Mouse (Mus musculus) left cerebral cortex, postnatal 36 days (tissue): ENCODE results near the gene Hsdl1. TPM values are rescaled to one million over a fixed set of nuclear protein-coding genes. Genes with fewer than 3 reads are reported as not detected.

Experiments used
- DNase-seq, 2 experiments: peaks; one replicate each; pipeline ENCODE4 v3.0.0; 2021 to 2022; ENCODE audit warnings: low spot score in 2 of 2, mixed read lengths in 1 of 2
- intact Hi-C: fragments of 180-260 bp; cut with DNase I; formaldehyde crosslinking; loops from one replicate; pipeline ENCODE4 v1.15.1; 2025
- total RNA-seq, 2 experiments: library from RNA; stranded (reverse); gene quantifications; 2 replicates each; pipeline ENCODE4 v1.2.3; 2021

The Hsdl1 gene
- total RNA-seq, 2 experiments from 2014 or later: 43.2 to 43.6 TPM

DNA sequence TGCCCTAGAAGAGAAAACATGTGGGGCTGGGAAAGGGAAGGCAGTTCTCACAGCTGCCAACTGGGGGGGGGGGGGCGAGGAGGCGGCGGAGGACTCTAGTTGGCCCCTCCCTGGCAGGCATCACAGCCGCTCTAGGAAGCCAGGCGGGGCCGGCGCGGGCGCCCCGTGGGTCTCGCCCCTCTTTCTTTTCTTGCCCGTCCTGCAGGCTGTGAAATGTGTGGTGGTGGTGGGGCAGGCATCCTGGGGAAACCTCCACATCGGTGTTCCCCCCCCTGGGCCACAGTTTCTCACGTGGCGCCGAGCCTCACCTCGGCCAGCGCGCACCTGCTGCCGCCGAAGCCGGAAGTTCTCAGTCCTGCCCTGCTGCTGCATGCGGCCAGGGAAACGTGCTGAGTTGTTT is 10.9 kb upstream of the Hsdl1 start:
- DNase-seq: no peak
- intact Hi-C loops: no loop called here

DNA sequence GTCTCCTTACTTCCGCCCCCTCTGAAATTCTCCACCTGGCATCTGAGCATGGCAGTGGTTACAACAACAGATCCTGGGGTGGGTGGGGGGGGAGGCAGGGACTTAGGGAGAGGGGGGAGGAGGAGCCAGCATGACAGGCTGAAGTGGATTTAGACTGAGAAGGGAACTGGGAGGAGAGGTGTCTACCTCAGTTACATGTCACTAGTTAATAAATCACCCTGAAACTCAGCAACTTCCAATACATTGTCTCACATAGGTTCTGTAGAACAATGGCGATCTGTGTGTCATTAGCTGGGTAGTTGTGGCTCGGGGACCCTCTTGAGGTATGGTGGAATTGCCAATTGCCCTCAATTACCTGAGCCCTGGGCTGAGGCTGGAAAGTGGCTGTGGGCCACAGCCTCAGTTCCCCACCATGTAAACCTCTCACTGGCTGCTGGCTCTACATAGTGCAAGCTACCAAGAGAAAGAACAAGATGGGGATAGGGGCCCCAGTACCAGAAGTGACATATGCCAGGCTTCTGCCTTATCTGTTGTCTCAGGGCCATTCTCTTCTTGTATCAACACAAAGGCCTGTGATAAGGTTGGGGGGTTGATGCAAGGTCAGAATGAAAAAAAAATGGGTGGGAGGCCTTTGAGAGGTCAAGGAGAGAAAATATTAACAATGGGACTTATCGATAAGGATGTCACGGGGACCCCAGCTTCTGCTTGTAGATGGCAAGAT is 5.6 kb upstream of the Hsdl1 start:
- DNase-seq: no peak
- intact Hi-C loops: no loop called here

DNA sequence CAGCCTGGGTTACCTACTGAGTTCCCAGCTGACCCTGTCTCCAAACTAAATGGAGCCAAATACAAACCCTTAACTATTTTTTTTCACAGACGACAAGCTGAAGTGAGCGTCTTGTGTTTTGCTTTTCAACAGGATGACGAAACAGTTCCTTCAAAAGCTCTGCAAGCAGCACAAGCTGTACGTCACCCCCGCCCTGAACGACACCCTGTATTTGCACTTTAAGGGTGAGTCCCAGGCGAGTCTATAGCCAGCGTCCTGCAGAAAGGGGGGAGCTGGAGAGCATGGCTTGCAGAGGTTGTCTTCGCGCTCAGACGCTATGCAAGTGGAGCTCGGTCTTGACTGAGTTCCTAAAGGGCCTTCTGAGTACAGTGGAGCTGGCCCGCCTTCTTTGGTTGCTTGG is 4.1 kb upstream of the Hsdl1 start:
- DNase-seq: no peak
- intact Hi-C loops: no loop called here

DNA sequence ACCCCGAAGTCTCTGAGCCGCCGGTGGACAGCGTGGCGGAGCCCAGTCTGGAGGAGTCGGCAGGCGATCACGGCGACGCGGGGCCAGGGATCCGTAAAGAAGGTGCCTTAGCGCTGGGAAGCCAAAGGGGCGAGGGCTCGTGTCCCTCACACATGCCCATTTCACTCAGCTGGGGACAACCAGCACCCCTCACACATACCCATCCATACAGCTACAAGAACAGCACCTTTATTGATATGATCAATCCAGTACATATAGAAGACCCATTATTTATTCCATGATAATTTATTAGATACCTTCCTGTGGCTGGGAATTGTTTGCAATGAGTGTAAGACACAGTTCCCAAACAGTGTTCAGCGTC is 363 bp upstream of the Hsdl1 start:
- intact Hi-C loops: loop anchor here (2.0 kb wide), 1 partner anchor 15 kb away; no protein-coding TSS in a partner anchor
- no peak for DNase-seq

DNA sequence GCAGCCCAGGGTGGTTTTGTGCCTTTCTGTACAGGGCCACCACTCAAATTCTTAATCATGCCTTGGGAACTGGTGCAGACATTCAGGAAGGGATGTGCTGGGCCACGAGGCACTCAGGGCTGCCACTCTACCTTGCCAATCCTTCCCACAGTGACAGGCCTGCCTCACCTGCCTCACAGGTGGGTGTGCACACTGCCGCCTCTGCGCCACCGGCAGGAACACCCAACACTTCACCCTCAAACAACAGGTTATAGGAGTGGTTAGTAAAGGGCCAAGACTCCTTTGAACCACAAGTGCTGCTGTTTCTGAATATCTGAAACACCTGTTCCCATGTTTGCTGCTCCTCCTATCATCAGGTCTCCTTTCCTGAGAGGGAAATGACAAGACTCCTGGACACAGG is 2.6 kb downstream of the Hsdl1 start:
- no peak for DNase-seq
- intact Hi-C loops: no loop called here

DNA sequence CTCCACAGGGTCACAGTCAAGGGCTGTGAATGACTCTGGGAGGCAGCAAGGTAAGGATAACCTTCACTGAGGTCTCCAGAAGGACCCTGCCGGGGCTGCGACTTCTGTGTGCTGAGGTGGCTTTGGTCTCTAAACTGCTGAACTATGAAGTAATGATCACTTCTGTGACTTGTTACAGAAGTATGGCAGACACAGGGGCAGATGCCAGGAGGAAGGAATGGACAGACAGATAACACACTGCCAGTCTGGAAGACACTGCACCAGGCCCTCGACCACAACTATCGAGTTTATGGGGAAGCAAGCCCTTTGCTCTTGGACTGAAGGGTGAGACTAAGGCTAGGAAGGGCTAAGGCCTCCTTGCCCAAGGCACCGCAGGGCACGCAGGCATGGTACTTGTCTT is 3.8 kb downstream of the Hsdl1 start:
- DNase-seq: no peak
- intact Hi-C loops: no loop called here

DNA sequence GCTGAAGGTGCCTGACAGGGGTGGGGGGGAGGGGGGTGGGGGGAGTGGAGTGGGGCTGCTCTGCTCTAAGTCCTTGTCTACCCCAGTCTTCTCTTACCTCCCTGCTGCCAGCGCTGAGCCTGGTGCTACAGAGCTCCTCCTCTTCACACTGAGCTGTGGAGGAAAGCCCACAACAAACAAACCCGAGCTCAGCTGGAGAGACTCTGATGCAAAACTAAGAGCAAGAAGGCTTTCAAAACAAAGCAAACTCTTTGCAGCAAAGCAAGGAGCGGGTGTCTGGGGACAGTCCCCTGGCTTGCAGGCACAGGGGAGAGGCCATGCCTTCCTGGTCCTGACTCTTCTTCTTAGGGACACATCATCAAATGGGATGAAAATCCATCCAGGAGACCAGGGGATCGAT is 5.1 kb downstream of the Hsdl1 start:
- DNase-seq: no peak
- intact Hi-C loops: no loop called here

DNA sequence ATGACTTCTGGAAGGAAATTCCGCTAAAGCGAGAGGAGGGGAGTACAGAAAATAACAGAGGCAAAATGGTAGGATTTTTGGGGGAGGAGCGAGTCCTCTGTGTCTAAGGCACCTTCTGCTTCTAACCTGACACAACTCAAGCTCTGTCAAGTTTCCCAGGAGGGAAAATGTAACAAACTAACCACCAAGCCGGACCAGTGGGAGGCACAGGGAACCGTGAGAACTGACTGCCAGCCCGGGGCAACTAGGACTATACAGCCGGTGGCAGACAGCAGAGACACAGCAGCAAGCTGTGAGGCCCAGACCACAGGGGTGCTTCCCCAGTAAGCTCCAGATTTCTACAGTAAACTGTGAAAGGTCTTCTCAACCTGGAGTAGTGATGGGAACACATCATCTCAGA is 6.0 kb downstream of the Hsdl1 start:
- intact Hi-C loops: no loop called here
- DNase-seq: no peak

DNA sequence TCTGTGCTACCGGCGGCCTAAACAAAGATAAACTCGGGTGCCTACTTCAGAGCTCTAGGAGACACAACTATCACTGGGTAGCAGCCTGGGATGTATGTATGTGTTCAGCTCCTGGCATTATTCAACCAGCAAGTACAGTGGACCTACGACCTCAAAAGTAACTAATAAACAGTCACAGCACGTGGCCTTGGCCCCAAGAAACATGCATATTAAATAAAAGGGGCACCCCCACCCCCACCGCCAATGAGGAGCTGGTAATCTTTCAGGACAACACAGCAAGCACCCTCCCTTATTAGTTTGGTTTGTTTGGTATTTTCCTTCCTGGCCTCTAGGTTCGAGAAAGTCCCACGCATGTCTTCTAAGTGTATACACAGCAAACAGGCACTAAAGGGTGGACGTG is 6.7 kb downstream of the Hsdl1 start:
- intact Hi-C loops: no loop called here
- no peak for DNase-seq

DNA sequence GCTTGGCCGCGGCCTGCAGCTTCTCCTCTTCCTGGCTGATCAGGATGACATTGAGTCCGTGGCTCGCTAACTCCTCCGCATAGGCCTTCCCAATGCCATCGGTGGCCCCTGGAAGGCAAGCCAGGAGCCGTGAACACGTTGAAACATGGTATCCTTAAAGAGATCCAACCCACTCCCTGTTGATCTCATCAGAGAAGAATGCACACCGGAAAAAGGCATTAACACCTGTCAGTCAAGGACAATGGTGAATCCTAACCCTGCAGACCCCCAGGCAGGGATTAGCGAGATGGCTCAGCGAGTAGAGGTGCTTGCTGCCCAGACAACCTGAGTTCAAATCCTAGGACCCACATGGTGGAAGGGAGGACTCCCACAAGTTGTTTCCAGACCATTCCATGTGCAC is 8.6 kb downstream of the Hsdl1 start:
- DNase-seq: no peak
- intact Hi-C loops: no loop called here

DNA sequence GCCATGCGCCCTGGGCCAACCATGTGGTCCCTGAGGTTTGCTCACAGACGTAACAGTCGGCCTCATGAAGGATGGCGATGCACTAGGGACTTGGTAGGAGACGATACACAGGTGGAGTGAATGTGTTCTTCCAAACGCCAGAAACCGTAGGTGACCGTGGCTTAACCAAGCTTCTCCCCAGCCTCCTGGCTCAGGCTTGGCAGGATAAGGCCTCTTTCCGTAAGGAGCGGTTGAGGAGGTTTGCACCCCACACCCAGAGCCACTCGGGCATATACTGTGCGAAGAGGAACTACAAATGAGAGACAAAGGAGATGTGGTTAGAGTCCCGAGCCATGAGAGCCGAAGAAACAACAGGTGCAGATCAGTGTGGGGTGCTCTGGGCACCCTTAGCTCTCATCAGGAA is 11.1 kb downstream of the Hsdl1 start:
- DNase-seq: no peak
- intact Hi-C loops: no loop called here

DNA sequence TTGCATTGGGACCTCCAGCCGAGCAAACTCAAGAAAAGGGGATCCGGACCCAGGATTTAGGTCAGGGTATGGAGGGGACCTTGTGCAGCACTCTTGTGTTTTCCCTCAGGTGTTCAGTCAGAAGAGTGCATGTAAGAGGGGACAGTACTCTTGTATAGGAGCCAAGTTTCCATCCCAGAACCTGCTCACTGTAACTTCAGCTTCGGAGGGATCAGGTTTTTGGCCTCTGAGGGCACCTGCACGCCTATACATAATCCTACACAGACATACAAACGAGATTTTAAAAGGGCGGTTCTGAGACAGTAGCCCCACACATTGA is 15.6 kb downstream of the Hsdl1 start:
- intact Hi-C loops: loop anchor here (2.0 kb wide), 1 partner anchor 27 kb away; no protein-coding TSS in a partner anchor
- no peak for DNase-seq

DNA sequence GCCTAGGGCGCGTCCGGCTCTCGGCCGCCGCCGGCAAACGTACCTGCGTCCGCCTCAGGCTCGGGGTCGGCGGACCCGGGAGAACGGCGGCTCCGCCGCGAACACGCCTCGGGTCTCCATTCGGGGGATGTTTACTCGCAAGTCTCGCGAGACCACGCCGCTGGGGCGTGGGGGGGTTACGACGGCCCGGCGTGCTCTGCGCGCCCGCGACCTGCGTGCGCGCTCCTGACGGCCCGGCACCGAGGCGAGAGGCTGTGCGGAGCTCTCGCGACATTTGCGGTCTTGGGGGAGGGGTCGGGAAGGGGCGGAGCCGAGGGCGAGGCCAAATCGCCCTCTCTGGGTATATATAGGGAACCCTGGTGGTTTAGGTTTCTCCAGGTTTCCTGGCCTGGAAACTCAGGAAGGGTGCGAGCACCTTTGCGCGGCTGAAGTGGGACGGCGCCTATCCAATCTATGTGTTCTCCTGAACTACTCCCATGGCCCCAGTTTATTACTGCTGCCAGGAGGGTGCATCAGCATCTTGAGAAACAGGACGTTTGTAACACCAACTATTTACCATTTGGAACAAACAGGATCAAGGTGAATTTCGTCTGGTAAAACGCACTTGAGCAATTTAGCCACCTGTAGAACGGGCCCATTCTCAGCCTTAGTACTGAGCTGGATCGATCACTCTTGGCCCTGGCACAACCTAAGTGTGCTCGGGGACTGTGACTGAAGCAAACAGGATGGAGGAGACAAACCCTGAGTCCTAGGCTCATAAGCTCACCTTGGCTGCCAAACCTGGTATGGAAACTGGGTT is 16.2 kb downstream of the Hsdl1 start, which contains the start of gene Mbtps1:
Gene Mbtps1 (minus strand): TSS at position 133 of the 799 bp plus-strand sequence.
- intact Hi-C loops: loop anchor here (2.0 kb wide), 1 partner anchor 26 kb away; no protein-coding TSS in a partner anchor
- peak; percentile 98 to 99 for DNase-seq

DNA sequence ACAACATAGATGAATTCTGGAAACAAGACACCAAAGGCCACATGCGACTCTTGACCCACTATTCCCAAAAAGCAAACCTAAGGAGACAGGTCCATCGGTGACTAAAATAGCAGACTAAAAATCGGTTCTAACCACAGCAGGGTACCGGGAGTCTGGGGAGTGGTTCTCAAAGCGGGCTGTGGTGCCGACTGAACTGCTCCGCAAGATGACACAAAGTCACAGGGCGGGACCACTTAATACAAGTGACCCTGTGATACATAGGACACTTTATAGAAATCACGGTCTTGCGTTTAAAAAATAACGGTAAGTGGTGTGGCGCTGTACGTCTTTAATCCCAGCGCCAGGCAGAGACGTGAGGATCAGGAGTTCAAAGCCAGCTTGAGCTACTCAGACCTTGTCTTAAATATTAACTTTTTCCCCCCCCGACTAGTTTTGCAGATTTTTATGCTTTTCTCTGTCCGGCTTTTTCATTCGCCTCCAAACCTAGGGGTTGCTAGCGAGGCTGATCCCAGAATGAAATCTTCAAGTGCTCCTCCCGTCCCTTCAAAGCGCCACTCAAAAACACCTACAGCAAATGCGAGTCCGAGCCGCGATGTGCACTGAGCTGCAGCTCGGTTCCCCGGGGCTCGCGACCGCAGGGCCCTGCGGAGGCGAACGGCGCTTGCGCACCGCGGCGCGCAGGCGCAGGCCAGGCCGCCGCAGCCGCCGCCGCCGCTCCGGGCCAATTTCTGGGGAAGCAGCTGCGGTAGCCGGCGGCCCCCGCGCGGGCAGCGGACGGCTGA is 17.0 kb downstream of the Hsdl1 start:
- DNase-seq: no peak
- intact Hi-C loops: loop anchor here (2.0 kb wide), 1 partner anchor 25 kb away; no protein-coding TSS in a partner anchor

DNA sequence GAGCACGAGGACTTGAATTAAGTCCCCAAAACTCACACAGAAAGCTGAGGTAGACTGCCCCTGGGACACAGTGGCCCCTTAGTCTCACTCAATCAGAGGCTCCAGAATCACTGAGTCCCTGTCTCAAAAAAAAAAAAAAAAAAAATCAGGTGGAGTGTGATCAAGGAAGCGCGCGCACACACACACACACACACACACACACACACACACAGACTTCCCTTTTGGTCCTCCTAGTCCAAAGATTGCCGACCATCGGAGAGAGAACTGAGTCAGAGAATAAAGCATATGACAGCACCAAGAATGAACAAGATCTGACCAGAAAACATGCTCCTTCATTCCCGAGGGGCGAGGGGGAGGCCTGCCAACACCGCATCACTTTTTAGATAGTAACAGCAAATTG is 17.9 kb downstream of the Hsdl1 start:
- no peak for DNase-seq

DNA sequence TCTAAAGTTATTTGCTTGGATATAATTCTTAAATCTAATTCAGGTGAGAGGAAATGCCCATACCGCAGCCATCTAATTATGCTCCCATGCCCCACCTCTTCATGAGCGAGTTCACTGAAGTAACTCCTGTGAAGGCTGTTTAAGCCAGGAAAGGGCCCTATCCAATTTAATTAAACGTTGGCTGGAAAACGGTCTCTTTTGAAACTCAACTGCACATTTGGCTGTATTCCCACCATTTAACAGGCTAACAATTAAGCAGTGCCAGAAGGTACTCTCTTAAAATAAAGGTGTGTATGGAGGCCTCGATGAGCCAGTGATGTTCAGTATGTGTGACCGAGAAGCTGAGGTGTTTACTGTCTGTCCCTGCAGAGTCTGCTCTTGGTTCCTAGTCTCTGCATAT is 19.1 kb downstream of the Hsdl1 start:
- no peak for DNase-seq
- intact Hi-C loops: no loop called here

More for the DNA sequence above, 17.9 kb downstream of the Hsdl1 start:
- intact Hi-C loops: no loop called here

DNA sequence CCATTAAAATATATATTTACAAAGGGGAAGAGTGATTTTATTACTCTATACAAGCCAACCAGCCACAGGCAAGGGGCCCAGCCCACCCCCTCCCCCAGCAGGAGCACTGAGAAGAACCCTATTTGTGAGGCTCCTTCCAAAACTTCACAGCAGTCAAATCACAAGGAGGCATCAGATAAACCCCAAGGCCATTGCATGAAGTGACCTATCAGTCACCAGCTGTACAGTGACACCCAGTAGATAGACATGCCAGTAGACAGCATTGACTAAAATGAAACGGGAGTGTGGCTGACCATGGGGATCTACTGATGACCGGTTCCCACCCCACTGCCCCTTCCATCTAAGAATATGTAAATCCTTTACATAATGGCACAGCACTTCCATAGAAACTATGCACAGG is 22.0 kb downstream of the Hsdl1 start:
- intact Hi-C loops: no loop called here
- DNase-seq: no peak

DNA sequence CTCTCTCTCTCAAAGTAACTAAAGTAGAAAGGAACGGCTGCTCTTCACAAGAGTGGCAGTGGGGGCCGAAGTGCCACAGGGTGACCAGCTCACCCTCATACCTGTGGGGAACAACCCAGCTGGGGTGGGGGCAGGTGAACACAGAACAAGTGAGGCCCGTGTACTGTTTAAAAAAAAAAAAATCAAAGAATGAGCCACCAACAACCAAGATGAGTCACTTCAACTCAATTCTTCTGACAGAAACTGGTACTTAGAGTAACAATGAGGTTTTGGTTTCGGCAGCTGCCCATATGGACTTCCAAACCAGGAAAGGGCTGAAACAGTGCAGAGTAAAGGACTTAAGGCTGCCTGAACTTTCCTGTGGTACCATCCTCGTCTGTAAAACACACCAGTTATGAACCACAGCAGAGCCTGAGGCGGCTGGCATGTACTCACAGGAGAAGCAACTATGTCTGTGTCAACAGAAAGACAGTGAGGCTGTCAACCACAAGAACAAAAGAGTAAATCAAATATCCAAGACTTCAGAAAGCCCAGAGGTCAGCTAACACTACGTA is 26.3 kb downstream of the Hsdl1 start:
- DNase-seq: no peak
- intact Hi-C loops: no loop called here

DNA sequence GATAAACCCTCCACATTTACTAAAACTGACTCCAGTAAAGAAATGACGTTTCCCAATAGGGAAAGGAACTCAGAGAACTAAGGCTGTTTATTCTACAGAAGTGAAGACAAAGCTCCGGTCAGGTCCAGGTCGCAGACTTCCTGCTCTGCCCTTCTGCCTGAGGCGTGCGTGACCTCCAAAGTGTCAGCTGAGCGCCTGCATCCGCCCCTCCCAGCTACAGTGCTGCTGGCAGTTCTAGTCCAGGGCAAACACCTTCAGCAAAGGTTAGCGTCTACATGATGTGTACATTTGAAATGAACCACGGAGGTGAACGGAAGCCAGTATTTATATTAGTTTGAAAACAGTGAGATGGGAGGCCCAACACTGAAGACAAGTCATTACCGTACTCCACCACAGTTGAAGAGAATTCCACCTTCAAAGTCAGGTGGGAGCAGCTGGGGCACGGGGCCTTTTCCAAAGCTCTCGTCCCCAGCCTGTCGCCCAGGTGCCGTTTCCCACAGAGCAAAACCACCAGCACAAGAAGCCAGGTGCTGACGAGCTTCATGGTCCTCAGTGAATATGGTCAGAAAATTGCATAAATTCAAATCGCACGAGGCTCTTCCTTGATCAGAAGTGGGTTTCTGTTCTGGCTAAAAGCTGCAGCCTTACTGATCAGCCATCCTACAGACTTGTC is 27.8 kb downstream of the Hsdl1 start:
- DNase-seq: no peak
- intact Hi-C loops: no loop called here

DNA sequence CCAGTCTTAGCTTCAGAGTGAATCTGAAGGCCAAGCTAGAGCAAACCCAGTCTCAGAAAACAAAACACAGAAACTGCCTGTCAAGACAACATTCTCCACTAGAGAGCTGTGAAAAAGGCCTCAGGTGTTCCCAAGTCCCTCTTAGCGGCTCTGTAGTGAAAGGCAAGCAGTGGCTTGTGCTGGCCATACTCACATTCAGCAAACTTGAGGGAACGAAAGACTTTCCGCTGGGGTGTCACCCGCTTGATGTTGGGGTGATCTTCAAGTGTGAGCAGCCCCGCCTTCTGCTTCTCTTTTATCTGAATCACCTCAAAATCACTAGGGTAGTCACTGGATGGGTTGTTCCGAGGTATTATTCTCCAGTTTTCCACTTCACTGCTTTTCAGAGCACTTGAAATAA is 29.2 kb downstream of the Hsdl1 start:
- DNase-seq: no peak
- intact Hi-C loops: no loop called here
